Mouse (Mus musculus) brain, adult 10 weeks (tissue): ENCODE measurements around the gene Slc25a14. TPM values are rescaled to one million over a fixed set of nuclear protein-coding genes. Genes with fewer than 3 reads are reported as not detected.

Source experiments
- polyA plus RNA-seq: library from polyadenylated mRNA; stranded (reverse); fragments of 350-450 nt; fragmentation: Illumina TruSeq; extraction: RNeasy Lipid Tissue Mini Kit (QIAGEN cat#74804); gene quantifications from one replicate; pipeline ENCODE4 v1.2.3, GENCODE M21; 2015; ENCODE audit warnings: low read depth, low replicate concordance

Slc25a14 gene
- polyA plus RNA-seq: 82.2 TPM

DNA sequence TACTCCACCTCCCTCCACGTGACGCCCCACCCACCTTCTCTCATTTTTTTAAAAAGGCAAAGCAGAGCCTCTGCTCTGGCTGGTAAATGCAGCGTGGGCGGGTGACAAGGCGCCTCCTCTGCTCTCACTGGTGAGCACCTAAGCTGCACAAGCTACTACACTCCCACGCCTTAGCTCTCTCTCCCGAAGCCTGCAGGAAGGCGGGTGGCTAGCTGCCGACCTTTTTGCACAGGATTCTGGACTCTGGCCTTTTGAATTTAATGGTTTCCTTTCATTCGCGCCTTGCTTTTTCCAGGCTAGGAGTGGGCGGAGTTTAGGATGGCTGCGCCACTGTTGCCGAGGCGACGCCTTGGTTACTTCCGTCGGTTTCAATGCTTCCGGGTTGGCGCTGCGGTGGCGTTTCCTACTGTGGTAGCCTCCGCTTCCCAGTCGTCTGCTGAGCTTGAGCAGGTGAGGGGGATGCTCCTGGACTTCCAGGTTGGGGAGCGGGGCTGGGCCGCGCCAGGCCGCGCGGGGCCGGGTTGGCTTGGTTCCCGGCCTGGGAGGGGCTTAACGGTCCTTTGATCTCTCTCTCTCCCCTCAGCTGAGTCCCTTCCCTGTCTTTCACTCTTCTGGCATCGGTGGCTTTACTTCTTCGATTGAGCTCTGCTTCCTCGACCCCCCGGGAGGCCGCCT lies at the start of gene Slc25a14:
Gene Slc25a14 (plus strand): TSS at position 35 of the 675 bp plus-strand sequence.

DNA sequence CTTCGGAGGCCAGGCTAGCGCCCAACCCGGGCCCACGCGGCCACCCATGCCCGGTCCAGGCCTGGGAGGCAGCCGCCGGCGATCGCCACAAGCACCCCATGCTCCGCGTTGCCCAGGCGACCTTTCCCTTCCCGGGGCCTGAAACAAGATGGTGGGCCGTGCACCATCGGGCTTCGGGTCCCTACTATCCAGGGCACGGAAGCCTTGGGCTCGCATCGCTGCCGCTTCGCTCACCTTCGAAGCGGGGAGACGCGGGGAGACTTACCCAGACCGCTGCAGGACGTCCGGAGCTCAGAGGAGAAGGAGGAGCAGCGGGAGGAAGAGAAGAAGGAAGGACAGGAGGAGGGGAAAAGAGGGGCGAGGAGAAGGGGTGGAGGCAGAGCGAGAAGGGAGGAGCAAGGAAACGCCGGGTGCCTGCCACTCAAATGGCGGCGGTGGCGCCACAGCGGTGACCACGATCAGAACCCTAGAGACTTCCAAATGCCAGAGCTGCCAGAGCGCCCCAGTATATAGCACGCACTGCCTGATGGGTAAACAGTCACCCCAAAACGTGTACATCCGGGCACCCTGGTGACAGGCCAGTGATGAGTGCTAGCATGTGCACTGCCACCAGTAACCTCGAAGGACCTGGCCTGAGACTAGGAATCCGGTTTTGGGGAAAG lies 29.0 kb upstream of the Slc25a14 start, which contains the start of gene Zfp280c:
Gene Zfp280c (minus strand): TSS at position 406 of the 662 bp plus-strand sequence.

DNA sequence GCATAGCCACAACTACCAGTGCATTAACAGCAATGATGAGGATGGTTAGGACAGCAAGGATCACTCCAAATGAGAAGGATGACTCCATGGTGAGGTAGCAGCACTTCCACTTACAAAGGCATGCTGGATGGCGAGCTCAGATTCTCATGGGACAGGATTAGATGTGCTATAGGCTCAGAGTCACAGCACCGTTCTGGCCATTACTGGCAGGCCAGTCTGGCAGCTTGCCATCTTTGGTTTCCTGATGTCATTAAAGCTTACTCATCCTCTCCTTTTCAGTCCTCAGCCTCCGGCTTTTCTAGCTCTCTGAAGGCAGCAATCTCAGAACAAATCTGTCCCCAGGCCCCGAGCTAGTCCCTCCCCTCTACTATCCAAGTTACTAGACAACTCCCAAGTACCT lies 51.0 kb downstream of the Slc25a14 start, which contains the start of gene Gpr119:
Gene Gpr119 (minus strand): TSS at position 308 of the 400 bp plus-strand sequence.

GRCm38 (mm10) chrX:48694864-48695371 lies 71.7 kb downstream of the Slc25a14 start, which contains the start of gene Rbmx2:
TSS of gene Rbmx2 (plus strand) at chrX:48695004.

Other genes starting within 250 kb of the Slc25a14 start
- 0.48 TPM for gene Elf4, start 160.3 kb upstream of the Slc25a14 start, polyA plus RNA-seq
- gene Aifm1, start 109.8 kb upstream of the Slc25a14 start, polyA plus RNA-seq: 22.5 TPM
- 48.6 TPM for gene Rab33a, start 104.1 kb upstream of the Slc25a14 start, polyA plus RNA-seq
- 18.8 TPM for gene Zfp280c, start 28.9 kb upstream of the Slc25a14 start, polyA plus RNA-seq
- gene Gpr119, start 51.1 kb downstream of the Slc25a14 start, polyA plus RNA-seq: not detected
- gene Rbmx2, start 71.6 kb downstream of the Slc25a14 start, polyA plus RNA-seq: 7.1 TPM